Mouse (Mus musculus): Measurements from ENCODE around the gene Zzz3. TPM values are rescaled to one million over a fixed set of nuclear protein-coding genes. Genes with fewer than 3 reads are reported as not detected.

Zzz3 gene
- polyA plus RNA-seq, 1 experiment from 2014 or later, result 29.8 TPM

DNA sequence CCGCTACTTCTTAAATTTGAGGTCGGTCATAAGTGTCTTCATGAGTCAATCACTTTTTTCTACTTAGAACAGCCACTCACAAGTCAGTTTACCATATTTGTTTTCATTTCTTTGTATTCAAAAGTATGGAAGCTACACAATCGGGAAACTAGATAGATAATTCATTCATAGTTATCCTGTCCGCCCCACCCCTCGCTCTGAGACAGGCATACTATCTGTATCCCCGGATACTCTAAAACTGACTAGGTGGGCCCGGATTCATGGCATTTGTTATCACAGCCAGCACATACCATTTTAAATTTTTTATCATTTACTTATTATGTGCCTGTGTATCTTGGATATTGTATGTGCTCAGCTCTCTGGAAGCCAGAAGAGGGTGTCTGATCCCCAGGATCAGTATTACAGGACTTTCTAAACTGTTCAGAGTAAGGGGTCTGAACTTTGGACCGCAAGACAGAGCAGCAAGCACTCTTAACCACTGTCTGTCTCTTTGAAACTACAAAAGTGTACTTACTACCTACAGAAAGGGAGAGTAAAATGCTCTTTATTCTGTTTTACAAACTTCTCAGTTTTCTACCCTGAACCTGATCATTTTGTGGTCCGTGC is 2.2 kb downstream of the Zzz3 start:
- Histone ChIP-seq H3K27ac (ENCODE audit: low read length) (peak overlapping the region; percentile 99), H3K9me3 (replicated peaks; ENCODE audit: control insufficient read depth, low read length) (no peaks in the 10 kb centered on the region), H3K4me1 (ENCODE audit: control insufficient read depth, insufficient read depth, low read length) (peaks cover 28% of the 10 kb centered on the region), H3K27me3 (ENCODE audit: control insufficient read depth, insufficient read depth, low read length) (no peaks in the 10 kb centered on the region), H3K36me3 (ENCODE audit: control insufficient read depth, insufficient read depth) (peaks cover 4% of the 10 kb centered on the region), H3K4me3 (ENCODE audit: low read length) (peak overlapping the region; percentile 66), H3K9ac (ENCODE audit: low read length) (peak overlapping the region; percentile 84), H3K4me2 (ENCODE audit: low read depth, low read length) (peak overlapping the region; percentile 87)
- no peak for ATAC-seq (replicated peaks; ENCODE audit: extremely low read depth, insufficient read depth, low FRiP score)
- 36% methylated on average over 9 of the region's 9 CpGs for WGBS

- H3K9me3 ChIP-seq (replicated peaks; ENCODE audit: control insufficient read depth, low read length), result no peaks in the 10 kb centered on the region
- H3K36me3 ChIP-seq (ENCODE audit: control insufficient read depth, insufficient read depth), result no peaks in the 10 kb centered on the region
- no peaks in the 10 kb centered on the region for H3K27me3 ChIP-seq (ENCODE audit: control insufficient read depth, insufficient read depth, low read length)
- H3K4me3 ChIP-seq (ENCODE audit: low read length), result no peak overlapping the region
- no peak for ATAC-seq (replicated peaks; ENCODE audit: extremely low read depth, insufficient read depth, low FRiP score)
- H3K4me2 ChIP-seq (ENCODE audit: low read depth, low read length), result no peak overlapping the region
- WGBS, result 83% methylated on average over 5 of the region's 5 CpGs
- no peak overlapping the region for H3K9ac ChIP-seq (ENCODE audit: low read length)
- peaks cover 27% of the 10 kb centered on the region for H3K4me1 ChIP-seq (ENCODE audit: control insufficient read depth, insufficient read depth, low read length)
- no peak overlapping the region for H3K27ac ChIP-seq (ENCODE audit: low read length)
These were observed 5.2 kb downstream of the Zzz3 start for GRCm38 (mm10) chr3:152400441-152400840.

- 81% methylated on average over 3 of the region's 3 CpGs for WGBS
- no peak overlapping the region for H3K27ac ChIP-seq (ENCODE audit: low read length)
- H3K4me2 ChIP-seq (ENCODE audit: low read depth, low read length), result no peak overlapping the region
- no peaks in the 10 kb centered on the region for H3K9me3 ChIP-seq (replicated peaks; ENCODE audit: control insufficient read depth, low read length)
- H3K4me1 ChIP-seq (ENCODE audit: control insufficient read depth, insufficient read depth, low read length), result peaks cover 30% of the 10 kb centered on the region
- H3K4me3 ChIP-seq (ENCODE audit: low read length), result no peak overlapping the region
- ATAC-seq (replicated peaks; ENCODE audit: extremely low read depth, insufficient read depth, low FRiP score), result no peak
- no peaks in the 10 kb centered on the region for H3K36me3 ChIP-seq (ENCODE audit: control insufficient read depth, insufficient read depth)
- H3K9ac ChIP-seq (ENCODE audit: low read length), result no peak overlapping the region
- H3K27me3 ChIP-seq (ENCODE audit: control insufficient read depth, insufficient read depth, low read length), result no peaks in the 10 kb centered on the region
These were observed 5.6 kb downstream of the Zzz3 start for GRCm38 (mm10) chr3:152400875-152401274.

- H3K36me3 ChIP-seq (ENCODE audit: control insufficient read depth, insufficient read depth), result no peaks in the 10 kb centered on the region
- ATAC-seq (replicated peaks; ENCODE audit: extremely low read depth, insufficient read depth, low FRiP score), result peak; percentile 64; the same call in 1 of the 2 replicates
- H3K27ac ChIP-seq (ENCODE audit: low read length), result no peak overlapping the region
- H3K4me3 ChIP-seq (ENCODE audit: low read length), result no peak overlapping the region
- H3K4me2 ChIP-seq (ENCODE audit: low read depth, low read length), result no peak overlapping the region
- no peak overlapping the region for H3K9ac ChIP-seq (ENCODE audit: low read length)
- H3K27me3 ChIP-seq (ENCODE audit: control insufficient read depth, insufficient read depth, low read length), result no peaks in the 10 kb centered on the region
- H3K9me3 ChIP-seq (replicated peaks; ENCODE audit: control insufficient read depth, low read length), result no peaks in the 10 kb centered on the region
- H3K4me1 ChIP-seq (ENCODE audit: control insufficient read depth, insufficient read depth, low read length), result peaks cover 40% of the 10 kb centered on the region
- 72% methylated on average over 7 of the region's 7 CpGs for whole genome bisulfite sequencing
These were observed 6.8 kb downstream of the Zzz3 start for GRCm38 (mm10) chr3:152401964-152402670.

DNA sequence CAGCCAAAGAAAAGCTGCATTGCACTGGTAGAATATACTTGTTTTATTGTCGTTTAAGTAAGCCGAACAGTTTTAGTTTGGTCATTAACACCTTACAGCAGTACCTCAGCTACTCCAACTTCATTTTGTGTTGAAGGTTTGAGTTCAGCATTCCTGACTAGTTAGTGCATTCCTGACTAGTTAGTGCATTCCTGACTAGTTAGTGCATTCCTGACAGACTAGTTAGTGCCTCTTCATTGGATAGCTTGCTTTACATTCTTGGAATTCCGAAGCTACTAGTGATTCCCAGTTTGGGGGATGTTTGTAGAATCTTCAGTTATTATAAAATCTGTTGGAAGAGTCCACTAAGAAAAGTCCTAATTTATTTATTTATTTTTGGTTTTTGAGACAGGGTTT is 7.4 kb downstream of the Zzz3 start:
- H3K27me3 ChIP-seq (ENCODE audit: control insufficient read depth, insufficient read depth, low read length), result no peaks in the 10 kb centered on the region
- peaks cover 42% of the 10 kb centered on the region for H3K4me1 ChIP-seq (ENCODE audit: control insufficient read depth, insufficient read depth, low read length)
- H3K36me3 ChIP-seq (ENCODE audit: control insufficient read depth, insufficient read depth), result no peaks in the 10 kb centered on the region
- no peak overlapping the region for H3K27ac ChIP-seq (ENCODE audit: low read length)
- H3K9me3 ChIP-seq (replicated peaks; ENCODE audit: control insufficient read depth, low read length), result no peaks in the 10 kb centered on the region
- 79% methylated on average over 3 of the region's 3 CpGs for WGBS
- no peak overlapping the region for H3K4me2 ChIP-seq (ENCODE audit: low read depth, low read length)
- no peak for ATAC-seq (replicated peaks; ENCODE audit: extremely low read depth, insufficient read depth, low FRiP score)
- H3K9ac ChIP-seq (ENCODE audit: low read length), result no peak overlapping the region
- H3K4me3 ChIP-seq (ENCODE audit: low read length), result no peak overlapping the region

- no peak overlapping the region for H3K9ac ChIP-seq (ENCODE audit: low read length)
These were observed 8.6 kb downstream of the Zzz3 start for GRCm38 (mm10) chr3:152403827-152404226.

GRCm38 (mm10) chr3:152405420-152405819 is 10.1 kb downstream of the Zzz3 start:
- Histone ChIP-seq H3K27ac (ENCODE audit: low read length) (no peak overlapping the region), H3K4me1 (ENCODE audit: control insufficient read depth, insufficient read depth, low read length) (peaks cover 41% of the 10 kb centered on the region), H3K36me3 (ENCODE audit: control insufficient read depth, insufficient read depth) (no peaks in the 10 kb centered on the region), H3K9ac (ENCODE audit: low read length) (no peak overlapping the region), H3K4me2 (ENCODE audit: low read depth, low read length) (no peak overlapping the region), H3K9me3 (replicated peaks; ENCODE audit: control insufficient read depth, low read length) (no peaks in the 10 kb centered on the region), H3K27me3 (ENCODE audit: control insufficient read depth, insufficient read depth, low read length) (no peaks in the 10 kb centered on the region), H3K4me3 (ENCODE audit: low read length) (no peak overlapping the region)
- ATAC-seq (replicated peaks; ENCODE audit: extremely low read depth, insufficient read depth, low FRiP score), result no peak
- 87% methylated on average over 7 of the region's 7 CpGs for WGBS

More at GRCm38 (mm10) chr3:152403827-152404226, 8.6 kb downstream of the Zzz3 start:
- Histone ChIP-seq H3K36me3 (ENCODE audit: control insufficient read depth, insufficient read depth) (no peaks in the 10 kb centered on the region), H3K9me3 (replicated peaks; ENCODE audit: control insufficient read depth, low read length) (no peaks in the 10 kb centered on the region), H3K4me3 (ENCODE audit: low read length) (no peak overlapping the region), H3K27ac (ENCODE audit: low read length) (no peak overlapping the region), H3K4me2 (ENCODE audit: low read depth, low read length) (no peak overlapping the region), H3K4me1 (ENCODE audit: control insufficient read depth, insufficient read depth, low read length) (peaks cover 41% of the 10 kb centered on the region), H3K27me3 (ENCODE audit: control insufficient read depth, insufficient read depth, low read length) (no peaks in the 10 kb centered on the region)
- ATAC-seq (replicated peaks; ENCODE audit: extremely low read depth, insufficient read depth, low FRiP score), result no peak
- WGBS, result 74% methylated on average over 2 of the region's 2 CpGs

DNA sequence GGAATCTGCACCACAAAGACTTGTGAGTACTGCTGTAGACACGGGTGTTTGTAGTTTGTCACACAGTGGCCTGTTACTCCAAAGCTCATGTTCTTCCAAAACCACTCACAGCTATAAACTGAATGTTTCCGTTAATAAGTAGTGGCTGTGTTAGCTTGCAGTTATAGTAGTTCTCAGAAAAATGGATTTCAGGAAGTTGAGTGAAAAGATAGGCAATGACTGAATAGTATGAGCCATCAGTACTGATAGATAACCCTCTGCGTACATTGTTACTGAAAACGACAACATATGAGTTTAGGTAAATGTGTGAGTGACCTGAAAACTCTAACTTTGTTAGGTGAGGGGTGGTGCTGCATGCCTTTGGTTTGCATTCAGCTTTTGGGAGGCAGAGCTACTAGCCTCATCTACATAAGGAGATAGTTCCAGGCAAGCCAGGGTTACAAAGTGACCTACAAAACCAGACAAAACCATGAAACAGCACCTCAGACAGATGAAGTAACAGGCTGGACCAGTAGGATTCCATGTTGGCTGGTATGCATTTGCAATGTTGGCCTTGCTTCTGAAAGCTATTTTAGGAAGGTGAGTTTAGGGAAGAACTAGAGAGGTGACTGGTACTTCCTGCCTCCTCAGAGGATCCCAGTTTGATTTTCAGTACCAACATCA is 10.8 kb downstream of the Zzz3 start:
- 53% methylated on average over 4 of the region's 4 CpGs for WGBS
- Histone ChIP-seq H3K4me1 (ENCODE audit: control insufficient read depth, insufficient read depth, low read length) (peaks cover 47% of the 10 kb centered on the region), H3K36me3 (ENCODE audit: control insufficient read depth, insufficient read depth) (no peaks in the 10 kb centered on the region), H3K4me3 (ENCODE audit: low read length) (no peak overlapping the region), H3K4me2 (ENCODE audit: low read depth, low read length) (no peak overlapping the region), H3K9me3 (replicated peaks; ENCODE audit: control insufficient read depth, low read length) (no peaks in the 10 kb centered on the region), H3K9ac (ENCODE audit: low read length) (no peak overlapping the region), H3K27ac (ENCODE audit: low read length) (peak overlapping the region; percentile 58), H3K27me3 (ENCODE audit: control insufficient read depth, insufficient read depth, low read length) (no peaks in the 10 kb centered on the region)
- ATAC-seq (replicated peaks; ENCODE audit: extremely low read depth, insufficient read depth, low FRiP score), result no peak

DNA sequence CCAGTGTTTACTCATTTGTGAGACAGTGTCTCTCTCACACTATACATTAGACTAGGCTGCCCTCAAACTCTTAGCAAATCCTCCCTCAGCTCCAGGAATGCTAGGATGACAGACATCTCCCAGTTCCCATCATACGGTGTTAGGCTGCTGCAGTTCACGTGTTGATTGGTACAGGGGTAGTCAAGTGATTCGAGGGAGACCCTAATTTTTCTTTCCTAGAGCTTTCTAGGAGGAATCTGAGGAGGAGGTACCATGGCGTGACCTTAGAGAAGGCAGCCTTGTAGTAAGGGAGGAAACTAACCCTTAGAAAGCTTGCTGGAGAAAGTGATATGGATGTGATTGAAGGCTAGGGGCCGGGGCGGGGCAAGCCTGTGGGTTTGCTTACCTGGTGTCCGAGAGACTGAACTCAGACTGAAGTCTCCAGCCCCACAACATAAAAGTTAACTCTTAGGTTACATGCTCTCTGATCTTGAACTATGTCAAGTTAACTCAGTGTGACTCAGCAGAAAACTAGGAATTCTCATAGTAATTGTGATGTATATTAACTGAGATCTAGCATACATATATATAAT is 15.8 kb downstream of the Zzz3 start:
- Histone ChIP-seq H3K4me2 (ENCODE audit: low read depth, low read length) (no peak overlapping the region), H3K4me1 (ENCODE audit: control insufficient read depth, insufficient read depth, low read length) (peaks cover 35% of the 10 kb centered on the region), H3K4me3 (ENCODE audit: low read length) (no peak overlapping the region), H3K9ac (ENCODE audit: low read length) (no peak overlapping the region), H3K27me3 (ENCODE audit: control insufficient read depth, insufficient read depth, low read length) (no peaks in the 10 kb centered on the region), H3K27ac (ENCODE audit: low read length) (no peak overlapping the region), H3K36me3 (ENCODE audit: control insufficient read depth, insufficient read depth) (no peaks in the 10 kb centered on the region), H3K9me3 (replicated peaks; ENCODE audit: control insufficient read depth, low read length) (no peaks in the 10 kb centered on the region)
- ATAC-seq (replicated peaks; ENCODE audit: extremely low read depth, insufficient read depth, low FRiP score), result no peak
- WGBS, result 66% methylated on average over 7 of the region's 7 CpGs
